Mouse (Mus musculus): ENCODE data around the gene Smim13.

- TF ChIP-seq CTCF (IDR thresholded peaks at IDR 0.05; ENCODE audit: borderline replicate concordance, insufficient read depth, low read length) (no peak), POLR2A (IDR thresholded peaks at IDR 0.05; ENCODE audit: low read depth, low read length) (no peak)
Measured at GRCm38 (mm10) chr13:41325346-41325745, 75.7 kb downstream of the Smim13 start.
